Mouse (Mus musculus) embryonic facial prominence, embryonic 11.5 days (tissue): ENCODE results near the gene Lhfp. TPM values are rescaled to one million over a fixed set of nuclear protein-coding genes. Genes with fewer than 3 reads are reported as not detected.
A peak's percentile ranks its signal among the peaks of the same experiment; 100 is the strongest.

Source experiments
- ATAC-seq: fragments of 200-750 bp; cut with Nextera tagmentation; replicated peaks from 2 replicates; pipeline ENCODE4 v1.8.0; 2017; ENCODE audit warnings: low read depth; ENCODE audit not compliant: insufficient number of reproducible peaks, low FRiP score, low TSS enrichment
- DNase-seq: peaks from one replicate; pipeline ENCODE4 v3.0.0-alpha.2; 2015; ENCODE audit warnings: low spot score
- H3K27ac ChIP-seq: fragments of 300-500 bp; sonication (generic); replicated peaks from 2 replicates; pipeline ENCODE4 v1.5.1; 2014; ENCODE audit warnings: mild to moderate bottlenecking, low read depth, low read length, control low read depth
- H3K27me3 ChIP-seq: fragments of 300-500 bp; sonication (generic); 2 replicates; pipeline ENCODE4 v1.6.1; 2014; ENCODE audit warnings: mild to moderate bottlenecking, low read length, moderate library complexity, mixed read lengths; ENCODE audit not compliant: control insufficient read depth, insufficient read depth
- H3K36me3 ChIP-seq: fragments of 300-500 bp; sonication (generic); replicated peaks from 2 replicates; pipeline ENCODE4 v1.6.1; 2014; ENCODE audit warnings: low read depth, mild to moderate bottlenecking, low read length, moderate library complexity, mixed read lengths; ENCODE audit not compliant: control insufficient read depth, insufficient read depth
- H3K4me1 ChIP-seq: fragments of 300-500 bp; sonication (generic); 2 replicates; pipeline ENCODE4 v1.6.1; 2014; ENCODE audit warnings: low read length, mixed read lengths; ENCODE audit not compliant: control insufficient read depth, insufficient read depth
- H3K4me2 ChIP-seq: fragments of 300-500 bp; sonication (generic); 2 replicates; pipeline ENCODE4 v1.6.1; 2014; ENCODE audit warnings: low read depth, mild to moderate bottlenecking, control low read depth, low read length, moderate library complexity
- H3K4me3 ChIP-seq: fragments of 300-500 bp; sonication (generic); 2 replicates; pipeline ENCODE4 v1.5.1; 2014; ENCODE audit warnings: low read depth, low read length, control low read depth
- H3K9ac ChIP-seq: fragments of 300-500 bp; sonication (generic); replicated peaks from 2 replicates; pipeline ENCODE4 v1.6.1; 2014; ENCODE audit warnings: mild to moderate bottlenecking, control low read depth, low read length
- H3K9me3 ChIP-seq: fragments of 300-500 bp; sonication (generic); replicated peaks from 2 replicates; pipeline ENCODE4 v1.6.1; 2016; ENCODE audit warnings: mild to moderate bottlenecking, low read length, inconsistent platforms, mixed read lengths; ENCODE audit not compliant: control insufficient read depth
- WGBS: fragments of 180-500 bp; shearing (Covaris S2); extraction: QIAGEN DNeasy Blood & Tissue Kit; methylation state at CpG from one replicate; pipeline ENCODE4 v1.1.7; 2014; 5-methylcytosine and 5-hydroxymethylcytosine counted together
- polyA plus RNA-seq: library from polyadenylated mRNA; unstranded; fragments of >200 nt; fragmentation: Nextera tagmentation; extraction: Ambion mirVana; gene quantifications from 2 replicates; pipeline ENCODE4 v1.2.1, GENCODE M21; 2014

The Lhfp gene
- polyA plus RNA-seq = 29.2 and 33.3 TPM in 2 replicates

- H3K27ac ChIP-seq = 0 out of 2 replicates have a peak within 1 kb of the TSS, but pooled peaks have one; percentile 11
- H3K9ac ChIP-seq = peak within 1 kb of the TSS; percentile 76
- no peaks in the 10 kb centered on the region for H3K9me3 ChIP-seq
- H3K36me3 ChIP-seq = no peaks in the 10 kb centered on the region
- H3K27me3 ChIP-seq = no peaks in the 10 kb centered on the region
- DNase-seq (peak; percentile 83), ATAC-seq (peak; percentile 89)
- under 1% methylated on average over 58 of the region's 58 CpGs for WGBS
- peak within 1 kb of the TSS; percentile 71 for H3K4me3 ChIP-seq
- H3K4me1 ChIP-seq = no peaks in the 10 kb centered on the region
- H3K4me2 ChIP-seq = peak within 1 kb of the TSS; percentile 89
These were observed at the start of gene Lhfp for GRCm38 (mm10) chr3:53041411-53042239. Gene Lhfp (plus strand): TSS chr3:53041528.

GRCm38 (mm10) chr3:52993296-52993695 is 48.0 kb upstream of the Lhfp start:
- ATAC-seq (no peak), DNase-seq (no peak)
- 90% methylated on average over 10 of the region's 10 CpGs for WGBS
- Histone ChIP-seq H3K4me3 (no peak overlapping the region), H3K4me1 (no peaks in the 10 kb centered on the region), H3K9me3 (no peaks in the 10 kb centered on the region), H3K9ac (no peak overlapping the region), H3K27me3 (no peaks in the 10 kb centered on the region), H3K36me3 (no peaks in the 10 kb centered on the region; the same call in 1 of the 2 replicates), H3K27ac (no peak overlapping the region), H3K4me2 (no peak overlapping the region)

- Histone ChIP-seq H3K36me3 (no peaks in the 10 kb centered on the region; the same call in 1 of the 2 replicates), H3K27me3 (no peaks in the 10 kb centered on the region), H3K27ac (no peak overlapping the region), H3K9me3 (no peaks in the 10 kb centered on the region), H3K9ac (no peak overlapping the region), H3K4me2 (no peak overlapping the region), H3K4me3 (no peak overlapping the region), H3K4me1 (no peaks in the 10 kb centered on the region)
- no peak for ATAC-seq
- DNase-seq = peak; percentile 30
- WGBS = 69% methylated on average over 5 of the region's 5 CpGs
These were observed 46.7 kb upstream of the Lhfp start for GRCm38 (mm10) chr3:52994666-52995065.

- no peak overlapping the region for H3K27ac ChIP-seq
- H3K36me3 ChIP-seq = no peaks in the 10 kb centered on the region; the same call in 1 of the 2 replicates
- H3K9ac ChIP-seq = no peak overlapping the region
- H3K4me1 ChIP-seq = no peaks in the 10 kb centered on the region
- no peaks in the 10 kb centered on the region for H3K9me3 ChIP-seq
- H3K27me3 ChIP-seq = no peaks in the 10 kb centered on the region
- DNase-seq (no peak), ATAC-seq (no peak)
- no peak overlapping the region for H3K4me2 ChIP-seq
- H3K4me3 ChIP-seq = no peak overlapping the region
- 90% methylated on average over 5 of the region's 5 CpGs for WGBS
These were observed 44.7 kb upstream of the Lhfp start for GRCm38 (mm10) chr3:52996635-52997034.

- Histone ChIP-seq H3K4me1 (no peaks in the 10 kb centered on the region), H3K4me3 (no peak overlapping the region), H3K4me2 (no peak overlapping the region), H3K27me3 (no peaks in the 10 kb centered on the region), H3K9ac (no peak overlapping the region), H3K27ac (no peak overlapping the region), H3K9me3 (no peaks in the 10 kb centered on the region), H3K36me3 (no peaks in the 10 kb centered on the region; the same call in 1 of the 2 replicates)
- WGBS = 68% methylated on average over 1 of the region's 1 CpGs
- DNase-seq = no peak
- ATAC-seq = no peak
These were observed 43.9 kb upstream of the Lhfp start for GRCm38 (mm10) chr3:52997381-52997780.

- H3K4me2 ChIP-seq = no peak overlapping the region
- H3K9me3 ChIP-seq = no peaks in the 10 kb centered on the region
- H3K9ac ChIP-seq = no peak overlapping the region
- ATAC-seq (no peak), DNase-seq (no peak)
- H3K36me3 ChIP-seq = no peaks in the 10 kb centered on the region; the same call in 1 of the 2 replicates
- no peak overlapping the region for H3K4me3 ChIP-seq
- H3K27me3 ChIP-seq = no peaks in the 10 kb centered on the region
- no peaks in the 10 kb centered on the region for H3K4me1 ChIP-seq
- no peak overlapping the region for H3K27ac ChIP-seq
- 81% methylated on average over 15 of the region's 15 CpGs for WGBS
These were observed 42.1 kb upstream of the Lhfp start for GRCm38 (mm10) chr3:52999016-52999744.

- Histone ChIP-seq H3K9ac (no peak overlapping the region), H3K9me3 (no peaks in the 10 kb centered on the region), H3K4me3 (no peak overlapping the region), H3K27me3 (no peaks in the 10 kb centered on the region), H3K4me2 (no peak overlapping the region), H3K4me1 (no peaks in the 10 kb centered on the region), H3K36me3 (no peaks in the 10 kb centered on the region; the same call in 1 of the 2 replicates), H3K27ac (no peak overlapping the region)
- 81% methylated on average over 3 of the region's 3 CpGs for WGBS
- DNase-seq (no peak), ATAC-seq (no peak)
These were observed 41.3 kb upstream of the Lhfp start for GRCm38 (mm10) chr3:52999996-53000395.

- Histone ChIP-seq H3K4me2 (no peak overlapping the region), H3K9ac (no peak overlapping the region), H3K9me3 (no peaks in the 10 kb centered on the region), H3K4me1 (no peaks in the 10 kb centered on the region), H3K27me3 (no peaks in the 10 kb centered on the region), H3K36me3 (no peaks in the 10 kb centered on the region; the same call in 1 of the 2 replicates), H3K4me3 (no peak overlapping the region), H3K27ac (no peak overlapping the region)
- no peak for DNase-seq
- 67% methylated on average over 6 of the region's 6 CpGs for WGBS
- no peak for ATAC-seq
These were observed 39.3 kb upstream of the Lhfp start for GRCm38 (mm10) chr3:53002076-53002475.
